Mouse (Mus musculus) cerebellum, adult 11 months (tissue): ENCODE data around the gene Ddx54.
A peak's percentile ranks its signal among the peaks of the same experiment; 100 is the strongest.

Source experiments
- DNase-seq: peaks from one replicate; pipeline ENCODE4 v3.0.0; 2022

The Ddx54 gene

GRCm38 (mm10) chr5:120612442-120612821 is at the start of gene Ddx54, which contains the start of gene Rita1:
Gene Ddx54 (plus strand): TSS chr5:120612739.
Gene Rita1 (minus strand): TSS chr5:120612589.
- peak; percentile 99 for DNase-seq

- peak; percentile 34 for DNase-seq
Observed at GRCm38 (mm10) chr5:120562956-120563913, 49.3 kb upstream of the Ddx54 start.

- no peak for DNase-seq
Observed at GRCm38 (mm10) chr5:120563914-120564311, 48.6 kb upstream of the Ddx54 start.

GRCm38 (mm10) chr5:120565171-120565905 is 47.2 kb upstream of the Ddx54 start:
- DNase-seq: peak; percentile 33

- DNase-seq: peak; percentile 87
Observed at GRCm38 (mm10) chr5:120566101-120566500, 46.4 kb upstream of the Ddx54 start.

GRCm38 (mm10) chr5:120566681-120567252 is 45.8 kb upstream of the Ddx54 start:
- peak; percentile 55 for DNase-seq

- DNase-seq: peak; percentile 51
Observed at GRCm38 (mm10) chr5:120567253-120567701, 45.3 kb upstream of the Ddx54 start.

GRCm38 (mm10) chr5:120567761-120568211 is 44.8 kb upstream of the Ddx54 start:
- DNase-seq: peak; percentile 54

GRCm38 (mm10) chr5:120568336-120568768 is 44.2 kb upstream of the Ddx54 start:
- peak; percentile 56 for DNase-seq

- DNase-seq: no peak
Observed at GRCm38 (mm10) chr5:120568964-120569363, 43.6 kb upstream of the Ddx54 start.

GRCm38 (mm10) chr5:120569791-120570190 is 42.7 kb upstream of the Ddx54 start:
- no peak for DNase-seq

GRCm38 (mm10) chr5:120570289-120570897 is 42.1 kb upstream of the Ddx54 start:
- DNase-seq: no peak

- DNase-seq: peak; percentile 31
Observed at GRCm38 (mm10) chr5:120571056-120571740, 41.3 kb upstream of the Ddx54 start.

- DNase-seq: no peak
Observed at GRCm38 (mm10) chr5:120574469-120575063, 38.0 kb upstream of the Ddx54 start.

GRCm38 (mm10) chr5:120576781-120577301 is 35.7 kb upstream of the Ddx54 start:
- DNase-seq: no peak

- no peak for DNase-seq
Observed at GRCm38 (mm10) chr5:120577935-120578441, 34.6 kb upstream of the Ddx54 start.

GRCm38 (mm10) chr5:120578504-120579081 is 33.9 kb upstream of the Ddx54 start:
- DNase-seq: no peak

GRCm38 (mm10) chr5:120579211-120579897 is 33.2 kb upstream of the Ddx54 start:
- DNase-seq: no peak

- no peak for DNase-seq
Observed at GRCm38 (mm10) chr5:120579898-120580626, 32.5 kb upstream of the Ddx54 start.
